Mouse (Mus musculus): ENCODE data around the gene Snrnp25.

GRCm38 (mm10) chr11:32227555-32227954 lies 22.3 kb downstream of the Snrnp25 start:
- TF ChIP-seq CTCF (IDR thresholded peaks at IDR 0.05; ENCODE audit: low read depth, low read length) = no peak
- no peak for TF ChIP-seq POLR2A (IDR thresholded peaks at IDR 0.05; ENCODE audit: extremely low read depth, insufficient read depth, low read length)

All from liver, adult 2 months (tissue).